Mouse (Mus musculus): Measurements from ENCODE around the gene Sdha. TPM values are rescaled to one million over a fixed set of nuclear protein-coding genes. Genes with fewer than 3 reads are reported as not detected.
A peak's percentile ranks its signal among the peaks of the same experiment; 100 is the strongest.

Sdha gene
- polyA plus RNA-seq, 1 experiment, result 167 TPM

- no peak for TF ChIP-seq CTCF (IDR thresholded peaks at IDR 0.05; ENCODE audit: low read depth, low read length)
- H3K4me1 ChIP-seq (ENCODE audit: control insufficient read depth, insufficient read depth, low read length), result peaks cover 35% of the 10 kb centered on the region
Observed at GRCm38 (mm10) chr13:74363176-74363858, 13.2 kb upstream of the Sdha start.

GRCm38 (mm10) chr13:74362218-74362617 is 12.1 kb upstream of the Sdha start:
- Histone ChIP-seq H3K27ac (ENCODE audit: insufficient read depth, low read depth, low read length) (peak overlapping the region; percentile 57), H3K4me3 (ENCODE audit: insufficient read depth, low read length) (no peak overlapping the region), H3K4me1 (ENCODE audit: control insufficient read depth, insufficient read depth, low read length) (peaks cover 31% of the 10 kb centered on the region)
- TF ChIP-seq POLR2A (IDR thresholded peaks at IDR 0.05; ENCODE audit: borderline replicate concordance, low read depth, low read length), result no peak

More at GRCm38 (mm10) chr13:74363176-74363858, 13.2 kb upstream of the Sdha start:
- Histone ChIP-seq H3K4me3 (ENCODE audit: insufficient read depth, low read length) (peak overlapping the region; percentile 40), H3K27ac (ENCODE audit: insufficient read depth, low read depth, low read length) (peak overlapping the region; percentile 34)

DNA sequence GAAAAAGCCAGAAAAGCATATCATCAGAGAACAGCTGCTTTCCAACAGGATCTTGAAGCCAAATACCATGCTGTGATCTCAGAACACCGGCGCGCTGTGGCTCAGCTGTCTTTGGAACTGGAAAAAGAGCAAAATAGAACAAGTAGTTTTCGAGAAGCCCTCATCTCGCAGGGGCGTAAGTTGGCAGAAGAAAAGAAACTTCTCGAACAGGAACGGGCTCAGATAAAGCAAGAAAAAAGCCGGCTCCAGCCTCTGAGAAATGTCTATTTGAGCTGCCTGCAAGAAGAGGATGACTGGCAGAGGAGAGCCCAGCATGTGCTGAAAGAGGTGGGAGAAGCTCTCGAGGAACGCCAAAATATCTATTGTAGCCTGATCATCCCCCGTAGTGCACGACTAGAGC is 6.4 kb upstream of the Sdha start:
- Histone ChIP-seq H3K4me1 (ENCODE audit: control insufficient read depth, insufficient read depth, low read length) (peaks cover 5% of the 10 kb centered on the region), H3K4me3 (ENCODE audit: insufficient read depth, low read length) (no peak overlapping the region), H3K27ac (ENCODE audit: insufficient read depth, low read depth, low read length) (no peak overlapping the region)
- no peak for TF ChIP-seq POLR2A (IDR thresholded peaks at IDR 0.05; ENCODE audit: borderline replicate concordance, low read depth, low read length)
- TF ChIP-seq CTCF (IDR thresholded peaks at IDR 0.05; ENCODE audit: low read depth, low read length), result no peak

DNA sequence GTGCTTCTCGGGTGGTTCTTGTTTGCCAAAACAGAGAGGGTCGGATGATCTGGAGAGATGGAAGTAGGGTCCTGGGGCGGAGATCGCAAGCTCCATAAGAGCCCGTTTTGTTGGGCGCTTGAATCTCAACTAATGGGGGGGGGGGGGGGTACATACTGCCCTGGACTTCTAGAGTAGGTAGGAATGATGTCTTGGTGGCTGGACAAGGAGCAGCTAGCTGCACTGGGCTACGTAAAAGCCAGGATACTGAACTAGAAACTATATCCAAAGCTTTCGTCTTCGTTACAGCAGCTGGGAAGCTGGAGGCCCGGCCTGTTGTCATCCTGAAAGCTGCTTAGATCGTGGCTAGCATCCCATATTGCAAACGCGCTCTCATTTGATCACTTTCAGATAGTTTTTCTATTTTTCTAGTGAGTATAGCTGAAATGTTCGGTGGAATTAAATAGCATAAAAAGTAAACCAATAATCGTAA is 391 bp upstream of the Sdha start:
- peak overlapping the region; percentile 45 for H3K27ac ChIP-seq (ENCODE audit: insufficient read depth, low read depth, low read length)
- 0 out of 2 replicates have a peak, but pooled peaks cover 8% of the 10 kb centered on the region for H3K4me1 ChIP-seq (ENCODE audit: control insufficient read depth, insufficient read depth, low read length)
- H3K4me3 ChIP-seq (ENCODE audit: insufficient read depth, low read length), result peak overlapping the region; percentile 71
- TF ChIP-seq CTCF (IDR thresholded peaks at IDR 0.05; ENCODE audit: low read depth, low read length) (no peak), POLR2A (IDR thresholded peaks at IDR 0.05; ENCODE audit: borderline replicate concordance, low read depth, low read length) (no peak)

GRCm38 (mm10) chr13:74341036-74341435 is 9.0 kb downstream of the Sdha start:
- H3K27ac ChIP-seq (ENCODE audit: insufficient read depth, low read depth, low read length), result no peak overlapping the region
- TF ChIP-seq CTCF (IDR thresholded peaks at IDR 0.05; ENCODE audit: low read depth, low read length) (no peak), POLR2A (IDR thresholded peaks at IDR 0.05; ENCODE audit: borderline replicate concordance, low read depth, low read length) (no peak)
- H3K4me3 ChIP-seq (ENCODE audit: insufficient read depth, low read length), result no peak overlapping the region
- H3K4me1 ChIP-seq (ENCODE audit: control insufficient read depth, insufficient read depth, low read length), result no peaks in the 10 kb centered on the region

- no peak overlapping the region for H3K4me3 ChIP-seq (ENCODE audit: insufficient read depth, low read length)
- no peak overlapping the region for H3K27ac ChIP-seq (ENCODE audit: insufficient read depth, low read depth, low read length)
- H3K4me1 ChIP-seq (ENCODE audit: control insufficient read depth, insufficient read depth, low read length), result no peaks in the 10 kb centered on the region
- TF ChIP-seq CTCF (IDR thresholded peaks at IDR 0.05; ENCODE audit: low read depth, low read length) (no peak), POLR2A (IDR thresholded peaks at IDR 0.05; ENCODE audit: borderline replicate concordance, low read depth, low read length) (no peak)
Observed at GRCm38 (mm10) chr13:74329321-74329720, 20.8 kb downstream of the Sdha start.

- H3K4me1 ChIP-seq (ENCODE audit: control insufficient read depth, insufficient read depth, low read length), result peaks cover 3% of the 10 kb centered on the region
- H3K4me3 ChIP-seq (ENCODE audit: insufficient read depth, low read length), result peak within 1 kb of the TSS; percentile 70
- no peak for TF ChIP-seq POLR2A (IDR thresholded peaks at IDR 0.05; ENCODE audit: borderline replicate concordance, low read depth, low read length)
- no peak for TF ChIP-seq CTCF (IDR thresholded peaks at IDR 0.05; ENCODE audit: low read depth, low read length)
- peak within 1 kb of the TSS; percentile 3 for H3K27ac ChIP-seq (ENCODE audit: insufficient read depth, low read depth, low read length)
Observed at GRCm38 (mm10) chr13:74317170-74317849, 32.8 kb downstream of the Sdha start, which contains the start of gene Pdcd6. TSS of gene Pdcd6 (minus strand) at chr13:74317580.

DNA sequence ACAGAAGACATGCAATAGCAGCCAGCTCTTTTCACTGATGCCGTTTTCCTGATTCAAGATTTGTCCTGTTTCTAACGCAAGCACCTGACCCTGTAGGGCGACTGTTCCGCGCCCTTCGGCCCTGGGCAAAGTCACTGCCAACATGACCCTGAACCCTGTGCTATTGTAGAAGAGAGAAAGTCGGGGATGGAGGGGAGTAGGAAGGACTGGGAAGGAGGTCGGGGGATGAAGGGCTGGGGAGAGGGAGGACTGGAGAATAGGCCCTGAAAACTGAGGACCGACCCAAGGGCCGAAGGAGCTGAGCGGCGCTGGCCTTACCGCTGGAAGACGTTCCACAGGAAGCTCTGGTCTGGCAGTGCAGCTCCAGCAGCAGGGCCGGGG is 33.3 kb downstream of the Sdha start:
- Histone ChIP-seq H3K4me3 (ENCODE audit: insufficient read depth, low read length) (peak overlapping the region; percentile 70), H3K27ac (ENCODE audit: insufficient read depth, low read depth, low read length) (peak overlapping the region; percentile 3; the same call in 1 of the 2 replicates), H3K4me1 (ENCODE audit: control insufficient read depth, insufficient read depth, low read length) (peaks cover 3% of the 10 kb centered on the region)
- TF ChIP-seq POLR2A (IDR thresholded peaks at IDR 0.05; ENCODE audit: borderline replicate concordance, low read depth, low read length) (no peak), CTCF (IDR thresholded peaks at IDR 0.05; ENCODE audit: low read depth, low read length) (no peak)

GRCm38 (mm10) chr13:74316386-74316785 is 33.7 kb downstream of the Sdha start:
- Histone ChIP-seq H3K4me3 (ENCODE audit: insufficient read depth, low read length) (peak overlapping the region; percentile 70), H3K27ac (ENCODE audit: insufficient read depth, low read depth, low read length) (no peak overlapping the region), H3K4me1 (ENCODE audit: control insufficient read depth, insufficient read depth, low read length) (peaks cover 3% of the 10 kb centered on the region)
- TF ChIP-seq CTCF (IDR thresholded peaks at IDR 0.05; ENCODE audit: low read depth, low read length), result no peak
- no peak for TF ChIP-seq POLR2A (IDR thresholded peaks at IDR 0.05; ENCODE audit: borderline replicate concordance, low read depth, low read length)

DNA sequence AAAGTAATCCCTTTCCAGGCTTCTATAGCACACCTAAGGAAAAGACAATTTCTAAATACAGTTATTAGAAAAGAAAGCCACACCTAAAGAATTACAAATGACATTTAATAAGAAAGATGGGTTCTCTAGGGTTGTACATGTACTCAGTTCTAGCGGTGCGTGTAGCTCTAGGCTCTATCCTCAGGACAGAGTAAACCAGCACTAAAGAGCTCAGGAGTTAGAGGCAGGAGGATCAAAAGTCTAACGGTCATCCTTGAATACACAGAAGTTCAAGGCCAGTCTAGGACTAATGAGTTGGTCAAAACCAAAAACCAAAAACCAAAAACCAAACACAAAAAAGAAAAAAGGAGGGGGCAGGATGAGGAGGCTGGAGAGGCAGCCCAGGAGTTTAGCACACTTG is 35.5 kb downstream of the Sdha start:
- Histone ChIP-seq H3K4me3 (ENCODE audit: insufficient read depth, low read length) (no peak overlapping the region), H3K4me1 (ENCODE audit: control insufficient read depth, insufficient read depth, low read length) (peaks cover 3% of the 10 kb centered on the region), H3K27ac (ENCODE audit: insufficient read depth, low read depth, low read length) (no peak overlapping the region)
- no peak for TF ChIP-seq POLR2A (IDR thresholded peaks at IDR 0.05; ENCODE audit: borderline replicate concordance, low read depth, low read length)
- no peak for TF ChIP-seq CTCF (IDR thresholded peaks at IDR 0.05; ENCODE audit: low read depth, low read length)
